Mouse (Mus musculus) spleen, postnatal 14 days (tissue): ENCODE measurements around the gene Zkscan4.
A peak's percentile ranks its signal among the peaks of the same experiment; 100 is the strongest.

Source experiments
- DNase-seq, 2 experiments: peaks; one replicate each; pipeline ENCODE4 v3.0.0; 2021 to 2022; ENCODE audit warnings: low spot score in 2 of 2

Zkscan4 gene

DNA sequence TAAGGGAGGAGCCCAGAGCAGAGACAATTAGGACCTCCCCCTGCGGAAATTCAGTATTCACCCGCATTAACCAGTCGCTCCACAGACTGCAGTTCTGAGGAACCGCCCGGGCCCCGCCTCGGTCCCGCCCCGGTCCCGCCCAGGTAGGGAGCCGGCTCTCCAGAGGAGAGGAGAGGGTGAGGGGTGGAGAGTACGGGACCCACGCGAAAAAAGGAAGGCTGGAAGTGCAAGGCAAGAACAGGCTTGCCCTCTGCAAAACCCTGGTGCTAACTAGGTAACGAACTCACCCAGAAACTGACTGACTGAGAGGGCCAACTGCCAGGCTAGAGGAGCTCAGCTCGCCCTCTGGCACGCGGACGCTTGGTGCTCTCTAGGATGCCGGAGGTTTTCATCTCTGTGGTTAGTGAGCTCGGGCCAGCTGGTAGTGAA is 27.5 kb downstream of the Zkscan4 start:
- DNase-seq: peak; percentile 43 to 50

DNA sequence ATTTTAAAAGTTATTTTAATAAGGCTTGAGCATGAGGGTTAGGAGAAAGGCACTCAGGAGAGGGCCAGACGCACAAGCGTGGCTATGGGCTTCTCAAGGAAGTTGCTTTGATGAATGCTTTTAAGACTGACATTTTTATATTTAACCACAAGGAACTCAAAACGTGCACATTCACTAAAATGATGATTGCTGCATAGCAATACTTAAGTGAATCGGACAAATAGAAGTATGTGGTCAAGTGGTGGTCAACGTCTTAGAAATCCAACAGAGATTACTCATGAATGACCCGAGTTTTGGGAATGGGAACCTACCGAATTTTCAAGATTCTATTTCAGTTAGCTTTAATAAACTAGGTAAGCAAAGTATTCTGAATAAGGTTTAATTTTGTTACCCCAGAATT is 51.4 kb downstream of the Zkscan4 start:
- DNase-seq: no peak

- peak; percentile 67 to 77 for DNase-seq
Measured at GRCm38 (mm10) chr13:21530781-21531201, 52.1 kb downstream of the Zkscan4 start, which contains the start of gene Zkscan8. TSS of gene Zkscan8 (minus strand) at chr13:21531120.
